Mouse (Mus musculus) cerebellum, adult 2 months (tissue): Measurements from ENCODE around the gene Dst. TPM values are rescaled to one million over a fixed set of nuclear protein-coding genes. Genes with fewer than 3 reads are reported as not detected.

Source experiments
- DNase-seq, 2 experiments: peaks; one replicate each; pipeline ENCODE4 v3.0.0; 2021
- H3K27ac ChIP-seq: fragments of 200-500 bp; 2 replicates; pipeline ENCODE4 v1.5.1; 2012; ENCODE audit warnings: low read length, control low read depth, inconsistent platforms; ENCODE audit not compliant: insufficient read depth
- H3K27me3 ChIP-seq: fragments of 200-500 bp; 2 replicates; pipeline ENCODE4 v1.6.1; 2012; ENCODE audit warnings: inconsistent platforms, mild to moderate bottlenecking, low read length, moderate library complexity; ENCODE audit not compliant: control insufficient read depth, insufficient read depth
- H3K4me1 ChIP-seq: fragments of 200-500 bp; 2 replicates; pipeline ENCODE4 v1.6.1; 2011; ENCODE audit warnings: low read length; ENCODE audit not compliant: control insufficient read depth, insufficient read depth
- H3K4me3 ChIP-seq: fragments of 200-500 bp; replicated peaks from 2 replicates; pipeline ENCODE3; 2011; ENCODE audit warnings: mild to moderate bottlenecking, low read depth, low read length, control low read depth; ENCODE audit not compliant: insufficient read depth
- CTCF ChIP-seq: fragments of 200-500 bp; IDR thresholded peaks from 2 replicates; pipeline ENCODE4 v1.5.1; 2011; ENCODE audit warnings: low read depth, mild to moderate bottlenecking, control low read depth, low read length, moderate library complexity, borderline replicate concordance; ENCODE audit not compliant: insufficient read depth
- POLR2A ChIP-seq: fragments of 200-500 bp; IDR thresholded peaks from 2 replicates; pipeline ENCODE4 v1.6.1; 2011; ENCODE audit warnings: low read length, control low read depth, borderline replicate concordance; ENCODE audit not compliant: insufficient read depth
- WGBS: fragments of 180-500 bp; shearing (Covaris S2); methylation state at CpG from one replicate; pipeline ENCODE4 v1.1.7; 2018; 5-methylcytosine and 5-hydroxymethylcytosine counted together
- polyA plus RNA-seq: library from polyadenylated mRNA; depleted of rRNA; stranded (reverse); fragments of >200 nt; gene quantifications from 2 replicates; pipeline ENCODE4 v1.2.3, GENCODE M21; 2012

Dst gene
- polyA plus RNA-seq, 1 experiment, result 148 TPM

GRCm38 (mm10) chr1:34179756-34180155 lies 271.7 kb downstream of the Dst start:
- no peak for DNase-seq
- H3K27me3 ChIP-seq, result no peaks in the 10 kb centered on the region
- no peak overlapping the region for H3K27ac ChIP-seq
- TF ChIP-seq CTCF, result no peak
- TF ChIP-seq POLR2A, result no peak
- peaks cover 19% of the 10 kb centered on the region; the same call in 1 of the 2 replicates for H3K4me1 ChIP-seq
- 97% methylated on average over 19 of the region's 19 CpGs for WGBS
- no peak overlapping the region for H3K4me3 ChIP-seq

- DNase-seq, result peak; percentile 88 to 95
- H3K27me3 ChIP-seq, result no peaks in the 10 kb centered on the region
- WGBS, result 41% methylated on average over 24 of the region's 24 CpGs
- no peak overlapping the region for H3K27ac ChIP-seq
- H3K4me1 ChIP-seq, result peaks cover 19% of the 10 kb centered on the region; the same call in 1 of the 2 replicates
- TF ChIP-seq CTCF (no peak), POLR2A (no peak)
- no peak overlapping the region for H3K4me3 ChIP-seq
These were observed 274.6 kb downstream of the Dst start for GRCm38 (mm10) chr1:34182406-34183249.

- Histone ChIP-seq H3K4me3 (no peak overlapping the region), H3K27ac (peak overlapping the region; percentile 60; the same call in 1 of the 2 replicates), H3K4me1 (peaks cover 19% of the 10 kb centered on the region; the same call in 1 of the 2 replicates), H3K27me3 (no peaks in the 10 kb centered on the region)
- TF ChIP-seq POLR2A (no peak), CTCF (no peak)
- DNase-seq, result no peak
- 26% methylated on average over 12 of the region's 12 CpGs for WGBS
These were observed 275.4 kb downstream of the Dst start for GRCm38 (mm10) chr1:34183250-34183926.

- TF ChIP-seq POLR2A, result no peak
- Histone ChIP-seq H3K27me3 (no peaks in the 10 kb centered on the region), H3K4me1 (peaks cover 19% of the 10 kb centered on the region; the same call in 1 of the 2 replicates), H3K4me3 (no peak overlapping the region), H3K27ac (no peak overlapping the region)
- WGBS, result 83% methylated on average over 6 of the region's 6 CpGs
- no peak for DNase-seq
These were observed 276.2 kb downstream of the Dst start for GRCm38 (mm10) chr1:34184266-34184665.

GRCm38 (mm10) chr1:34186033-34186432 lies 278.0 kb downstream of the Dst start:
- DNase-seq, result no peak
- H3K4me1 ChIP-seq, result peaks cover 19% of the 10 kb centered on the region; the same call in 1 of the 2 replicates
- WGBS, result 93% methylated on average over 6 of the region's 6 CpGs
- H3K4me3 ChIP-seq, result no peak overlapping the region
- H3K27ac ChIP-seq, result no peak overlapping the region
- TF ChIP-seq CTCF, result no peak
- TF ChIP-seq POLR2A, result no peak
- no peaks in the 10 kb centered on the region for H3K27me3 ChIP-seq

- H3K27me3 ChIP-seq, result no peaks in the 10 kb centered on the region
- WGBS, result 89% methylated on average over 5 of the region's 5 CpGs
- H3K4me1 ChIP-seq, result peaks cover 14% of the 10 kb centered on the region; the same call in 1 of the 2 replicates
- no peak for TF ChIP-seq POLR2A
- TF ChIP-seq CTCF, result no peak
- no peak overlapping the region for H3K4me3 ChIP-seq
- no peak for DNase-seq
- no peak overlapping the region for H3K27ac ChIP-seq
These were observed 279.5 kb downstream of the Dst start for GRCm38 (mm10) chr1:34187501-34187900.

GRCm38 (mm10) chr1:34188721-34189236 lies 280.8 kb downstream of the Dst start:
- Histone ChIP-seq H3K4me3 (no peak overlapping the region), H3K27me3 (no peaks in the 10 kb centered on the region), H3K4me1 (peaks cover 6% of the 10 kb centered on the region; the same call in 1 of the 2 replicates), H3K27ac (no peak overlapping the region)
- TF ChIP-seq CTCF (no peak), POLR2A (no peak)
- DNase-seq, result no peak
- WGBS, result 87% methylated on average over 16 of the region's 16 CpGs
